Mouse (Mus musculus): ENCODE results near the gene Vkorc1l1.

DNA sequence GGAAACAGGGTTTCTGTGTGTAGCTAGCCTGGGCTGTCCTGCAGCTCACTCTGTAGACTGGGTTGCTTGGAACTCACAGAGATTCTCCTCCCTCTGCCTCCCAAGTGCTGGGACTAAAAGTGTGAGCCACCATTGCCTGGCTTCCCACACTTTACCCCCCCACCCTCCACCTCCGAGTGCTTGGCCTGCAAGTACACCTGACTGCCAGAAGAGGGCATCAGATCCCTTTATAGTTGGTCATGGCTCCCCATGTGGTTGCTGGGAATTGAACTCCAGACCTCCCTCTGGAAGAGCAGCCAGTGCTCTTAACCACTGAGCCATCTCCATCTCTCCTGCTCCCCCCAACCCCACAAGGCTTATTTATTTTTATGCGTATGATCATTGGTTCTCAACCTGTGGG, 27.7 kb upstream of the Vkorc1l1 start:
- peak; percentile 45 for TF ChIP-seq CTCF (IDR thresholded peaks at IDR 0.05; ENCODE audit: low read depth)
- TF ChIP-seq EP300 (IDR thresholded peaks at IDR 0.05; ENCODE audit: low read depth): no peak

Data from heart, postnatal 0 days (tissue).